Mouse (Mus musculus) naive thymus-derived CD4-positive, alpha-beta T cell, adult 2 months (primary cell): ENCODE results near the gene Inip.

Experiments
- DNase-seq: peaks from one replicate; pipeline ENCODE4 v3.0.0-alpha.2; 2011; ENCODE audit warnings: low read depth

Inip gene

GRCm38 (mm10) chr4:59801489-59801888, at the start of gene Inip:
Gene Inip, minus strand, starts transcription at chr4:59801589.
- no peak for DNase-seq

- DNase-seq: peak; percentile 89
These were observed 48.8 kb upstream of the Inip start for GRCm38 (mm10) chr4:59850181-59850580.

GRCm38 (mm10) chr4:59847447-59847846, 46.1 kb upstream of the Inip start:
- DNase-seq: no peak

- no peak for DNase-seq
These were observed 43.9 kb upstream of the Inip start for GRCm38 (mm10) chr4:59845245-59845637.

- no peak for DNase-seq
These were observed 43.3 kb upstream of the Inip start for GRCm38 (mm10) chr4:59844460-59845244.

GRCm38 (mm10) chr4:59837659-59838058, 36.3 kb upstream of the Inip start:
- no peak for DNase-seq

GRCm38 (mm10) chr4:59832810-59833209, 31.4 kb upstream of the Inip start:
- no peak for DNase-seq

GRCm38 (mm10) chr4:59831038-59831437, 29.6 kb upstream of the Inip start:
- no peak for DNase-seq

- DNase-seq: no peak
These were observed 27.7 kb upstream of the Inip start for GRCm38 (mm10) chr4:59829072-59829471.

- DNase-seq: no peak
These were observed 25.0 kb upstream of the Inip start for GRCm38 (mm10) chr4:59826381-59826780.

- DNase-seq: no peak
These were observed 24.2 kb upstream of the Inip start for GRCm38 (mm10) chr4:59825634-59826033.

- peak; percentile 47 for DNase-seq
These were observed 23.5 kb upstream of the Inip start for GRCm38 (mm10) chr4:59824860-59825259.

GRCm38 (mm10) chr4:59823470-59823869, 22.1 kb upstream of the Inip start:
- no peak for DNase-seq

- peak; percentile 57 for DNase-seq
These were observed 20.7 kb upstream of the Inip start for GRCm38 (mm10) chr4:59822119-59822518.

- DNase-seq: no peak
These were observed 20.1 kb upstream of the Inip start for GRCm38 (mm10) chr4:59821516-59821915.

- no peak for DNase-seq
These were observed 18.2 kb upstream of the Inip start for GRCm38 (mm10) chr4:59819477-59820022.

GRCm38 (mm10) chr4:59819054-59819472, 17.7 kb upstream of the Inip start:
- DNase-seq: no peak

- no peak for DNase-seq
These were observed 17.1 kb upstream of the Inip start for GRCm38 (mm10) chr4:59818498-59818897.

GRCm38 (mm10) chr4:59817790-59818189, 16.4 kb upstream of the Inip start:
- DNase-seq: no peak

- DNase-seq: no peak
These were observed 15.1 kb upstream of the Inip start for GRCm38 (mm10) chr4:59816477-59816876.

- DNase-seq: no peak
These were observed 14.6 kb upstream of the Inip start for GRCm38 (mm10) chr4:59816016-59816415.

- no peak for DNase-seq
These were observed 13.9 kb upstream of the Inip start for GRCm38 (mm10) chr4:59815121-59815810.

GRCm38 (mm10) chr4:59814094-59814493, 12.7 kb upstream of the Inip start:
- DNase-seq: no peak
